Comparison of ENCODE assay signal across 7 mouse cellular contexts in the genomic region with DNA sequence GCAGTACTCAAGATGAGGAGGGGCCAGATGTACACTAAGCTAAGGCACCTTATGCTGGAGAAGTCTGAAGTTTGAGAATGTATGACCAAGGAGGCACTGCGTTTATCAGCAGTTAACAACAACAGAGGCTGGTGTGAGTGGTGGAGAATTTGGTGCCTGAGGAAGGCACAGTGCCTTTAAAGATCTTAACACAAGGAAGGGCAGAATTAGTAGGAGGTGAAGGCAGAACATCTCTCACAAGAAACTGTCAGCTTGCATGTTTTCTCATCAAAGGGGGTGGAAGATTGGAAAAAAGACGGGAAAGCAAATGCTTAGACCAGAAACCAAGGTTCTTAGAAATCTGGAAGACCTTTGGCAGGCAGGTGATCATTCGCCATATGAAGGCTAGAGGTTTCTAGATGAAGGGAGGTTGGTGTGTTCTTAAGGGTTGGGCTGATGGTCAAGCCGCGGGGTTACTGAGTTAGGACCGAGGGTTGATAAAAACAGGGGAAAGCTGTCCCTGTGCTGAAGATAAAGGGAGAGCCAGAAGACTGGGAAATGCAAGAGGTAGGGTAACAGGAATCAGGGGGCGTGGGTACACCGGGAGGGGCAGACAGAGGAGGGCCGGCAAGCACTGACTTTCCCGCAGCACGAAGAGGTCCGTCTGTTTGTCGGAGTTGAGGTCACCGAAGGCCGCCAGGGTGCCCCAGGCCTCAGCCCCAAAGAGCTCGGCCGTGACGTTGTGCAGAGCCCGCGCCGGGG. TPM values are rescaled to one million over a fixed set of nuclear protein-coding genes. Genes with fewer than 3 reads are reported as not detected.
A peak's percentile ranks its signal among the peaks of the same experiment; 100 is the strongest.
DNase-seq lines count a peak whose midpoint lies in the region; ATAC-seq and TF ChIP-seq lines count a peak whose summit lies in the region.

No protein-coding gene starts in this region.

- H3K9me3 ChIP-seq in lung, embryonic 14.5 days (ENCODE audit: low read depth, low read length): no peaks in the 10 kb centered on the region
- H3K9me3 ChIP-seq in heart, postnatal 0 days (replicated peaks; ENCODE audit: control insufficient read depth, low read length): no peaks in the 10 kb centered on the region
- H3K9me3 ChIP-seq in midbrain, embryonic 11.5 days (ENCODE audit: control insufficient read depth, low read length): no peaks in the 10 kb centered on the region

- peak overlapping the region; percentile 91 for H3K9ac ChIP-seq in lung, embryonic 14.5 days
- peak overlapping the region; percentile 92 for H3K9ac ChIP-seq in heart, postnatal 0 days (replicated peaks; ENCODE audit: low read depth, low read length)
- H3K9ac ChIP-seq in midbrain, embryonic 11.5 days (ENCODE audit: low read length): peak overlapping the region; percentile 87

- no peak for TF ChIP-seq EP300 in heart, postnatal 0 days (IDR thresholded peaks at IDR 0.05; ENCODE audit: low read depth)

- peaks cover 12% of the 10 kb centered on the region; the same call in 1 of the 2 replicates for H3K36me3 ChIP-seq in lung, embryonic 14.5 days (ENCODE audit: insufficient read depth)
- peaks cover 15% of the 10 kb centered on the region for H3K36me3 ChIP-seq in heart, postnatal 0 days (replicated peaks; ENCODE audit: control insufficient read depth, insufficient read depth, low read length)
- H3K36me3 ChIP-seq in midbrain, embryonic 11.5 days (ENCODE audit: control insufficient read depth, insufficient read depth, low read length): no peaks in the 10 kb centered on the region

- peak overlapping the region; percentile 88 for H3K4me3 ChIP-seq in lung, embryonic 14.5 days (ENCODE audit: low read depth, low read length)
- H3K4me3 ChIP-seq in heart, postnatal 0 days (ENCODE audit: low read depth, low read length): peak overlapping the region; percentile 87
- peak overlapping the region; percentile 89 for H3K4me3 ChIP-seq in midbrain, embryonic 11.5 days (ENCODE audit: low read depth, low read length)

- peak overlapping the region; percentile 97 for H3K27ac ChIP-seq in lung, embryonic 14.5 days (ENCODE audit: low read depth)
- H3K27ac ChIP-seq in heart, postnatal 0 days (ENCODE audit: low read depth): peak overlapping the region; percentile 98
- H3K27ac ChIP-seq in midbrain, embryonic 11.5 days (ENCODE audit: low read depth, low read length): peak overlapping the region; percentile 95

- TF ChIP-seq CTCF in lung, embryonic 14.5 days (IDR thresholded peaks at IDR 0.05; ENCODE audit: low read depth): no peak
- no peak for TF ChIP-seq CTCF in heart, postnatal 0 days (IDR thresholded peaks at IDR 0.05; ENCODE audit: low read depth)

- DNase-seq in lung, embryonic 14.5 days: no peak
- DNase-seq in lung, adult 18-20 months: no peak
- DNase-seq in c-Kit-negative CD71-positive TER-119-positive erythroid progenitor cells, embryonic 14.5 days (ENCODE audit: low read depth, low spot score): peak; percentile 11
- peak; percentile 19 for DNase-seq in heart, postnatal 0 days (ENCODE audit: low spot score)
- DNase-seq in midbrain, embryonic 11.5 days (ENCODE audit: low spot score, missing footprints): no peak
- no peak for DNase-seq in adrenal gland, postnatal 25 days
- DNase-seq in T-cell, adult 2 months (ENCODE audit: low spot score): no peak

- under 1% methylated on average over 21 of the region's 21 CpGs for WGBS in lung, embryonic 14.5 days
- under 1% methylated on average over 21 of the region's 21 CpGs for WGBS in heart, postnatal 0 days
- 2% methylated on average over 20 of the region's 21 CpGs for WGBS in midbrain, embryonic 11.5 days

- ATAC-seq in lung, embryonic 14.5 days (ENCODE audit: insufficient read depth): no peak; the same call in 1 of the 2 replicates
- no peak for ATAC-seq in heart, postnatal 0 days (ENCODE audit: insufficient read depth, low read depth)
- ATAC-seq in midbrain, embryonic 11.5 days (ENCODE audit: low FRiP score): no peak

- peak overlapping the region; percentile 67 for H3K4me2 ChIP-seq in lung, embryonic 14.5 days
- peak overlapping the region; percentile 88 for H3K4me2 ChIP-seq in heart, postnatal 0 days (ENCODE audit: low read depth, low read length)
- H3K4me2 ChIP-seq in midbrain, embryonic 11.5 days: peak overlapping the region; percentile 88

- no peaks in the 10 kb centered on the region for H3K27me3 ChIP-seq in lung, embryonic 14.5 days (ENCODE audit: insufficient read depth, low read length)
- no peaks in the 10 kb centered on the region for H3K27me3 ChIP-seq in heart, postnatal 0 days (ENCODE audit: control insufficient read depth, insufficient read depth, low read length)
- no peaks in the 10 kb centered on the region for H3K27me3 ChIP-seq in midbrain, embryonic 11.5 days (ENCODE audit: control insufficient read depth, insufficient read depth, low read length)

- H3K4me1 ChIP-seq in lung, embryonic 14.5 days (ENCODE audit: insufficient read depth): peaks cover 8% of the 10 kb centered on the region; the same call in 1 of the 2 replicates
- peaks cover 9% of the 10 kb centered on the region for H3K4me1 ChIP-seq in heart, postnatal 0 days (ENCODE audit: control insufficient read depth, insufficient read depth)
- peaks cover 9% of the 10 kb centered on the region for H3K4me1 ChIP-seq in midbrain, embryonic 11.5 days (ENCODE audit: control insufficient read depth, insufficient read depth, low read length)

RNA-seq across cellular contexts. Expression of gene Itfg1, which starts 0.6 kb away (rescaled TPM):
- 81.4 and 82.4 TPM in 2 replicates for polyA plus RNA-seq in lung, embryonic 14.5 days (2014; fragmentation: Nextera tagmentation; extraction: Ambion mirVana)
- 53.8 and 63.5 TPM in 2 replicates for total RNA-seq in heart, postnatal 0 days (2014; rRNA removed; ENCODE audit: low replicate concordance)
- 60.1 and 61.0 TPM in 2 replicates for polyA plus RNA-seq in heart, postnatal 0 days (2015; fragmentation: Nextera tagmentation; extraction: Ambion mirVana)
- polyA plus RNA-seq in midbrain, embryonic 11.5 days (2014; fragmentation: Nextera tagmentation; extraction: Ambion mirVana): 105 and 118 TPM in 2 replicates
- 68.1 and 70.8 TPM in 2 replicates for total RNA-seq in adrenal gland, postnatal 25 days (2021)

RNA-seq across cellular contexts. Expression of gene Phkb, which starts 0.7 kb away (rescaled TPM):
- 47.9 and 49.6 TPM in 2 replicates for polyA plus RNA-seq in lung, embryonic 14.5 days (2014; fragmentation: Nextera tagmentation; extraction: Ambion mirVana)
- total RNA-seq in heart, postnatal 0 days (2014; rRNA removed; ENCODE audit: low replicate concordance): 44.7 and 69.5 TPM in 2 replicates
- polyA plus RNA-seq in heart, postnatal 0 days (2015; fragmentation: Nextera tagmentation; extraction: Ambion mirVana): 42.1 and 43.7 TPM in 2 replicates
- 45.4 and 49.1 TPM in 2 replicates for polyA plus RNA-seq in midbrain, embryonic 11.5 days (2014; fragmentation: Nextera tagmentation; extraction: Ambion mirVana)
- 60.5 and 61.2 TPM in 2 replicates for total RNA-seq in adrenal gland, postnatal 25 days (2021)

Comparison
In these comparisons a context has a peak if more than half of its experiments do, and no peak if none do; other contexts are left out.
1. DNase-seq: peak in c-Kit-negative CD71-positive TER-119-positive erythroid progenitor cells, embryonic 14.5 days (single experiment) and heart, postnatal 0 days (single experiment); none in lung, embryonic 14.5 days (single experiment), lung, adult 18-20 months (0 of 2), midbrain, embryonic 11.5 days (single experiment), adrenal gland, postnatal 25 days (single experiment) and T-cell, adult 2 months (single experiment).
2. Peak in every context shown above with its lines, with median percentiles within 50 percentile points of each other: H3K27ac ChIP-seq, H3K4me2 ChIP-seq, H3K4me3 ChIP-seq and H3K9ac ChIP-seq.